Mouse (Mus musculus) small intestine, adult 2 months (tissue): ENCODE data around the gene Rnf212b. TPM values are rescaled to one million over a fixed set of nuclear protein-coding genes. Genes with fewer than 3 reads are reported as not detected.

ENCODE experiments used
- H3K27ac ChIP-seq: fragments of 200-500 bp; 2 replicates; pipeline ENCODE4 v1.5.1; 2012; ENCODE audit warnings: low read depth, low read length, control low read depth, inconsistent platforms; ENCODE audit not compliant: insufficient read depth
- H3K27me3 ChIP-seq: fragments of 200-500 bp; 2 replicates; pipeline ENCODE4 v1.6.1; 2012; ENCODE audit warnings: mild to moderate bottlenecking, moderate library complexity, low read length, inconsistent platforms; ENCODE audit not compliant: control insufficient read depth, insufficient read depth
- H3K36me3 ChIP-seq: fragments of 200-500 bp; 2 replicates; pipeline ENCODE4 v1.6.1; 2012; ENCODE audit warnings: mild to moderate bottlenecking, low read length, control low read depth, inconsistent platforms; ENCODE audit not compliant: control insufficient read depth, insufficient read depth
- H3K4me1 ChIP-seq: fragments of 200-500 bp; 2 replicates; pipeline ENCODE4 v1.6.1; 2012; ENCODE audit warnings: low read length, inconsistent platforms, mixed read lengths; ENCODE audit not compliant: control insufficient read depth, insufficient read depth, insufficient read length
- H3K4me3 ChIP-seq: fragments of 200-500 bp; 2 replicates; pipeline ENCODE4 v1.5.1; 2012; ENCODE audit warnings: low read depth, mild to moderate bottlenecking, control low read depth, inconsistent platforms, low read length, moderate library complexity
- CTCF ChIP-seq: fragments of 200-500 bp; IDR thresholded peaks from 2 replicates; pipeline ENCODE4 v1.5.1; 2012; ENCODE audit warnings: low read depth, mild to moderate bottlenecking, control low read depth, inconsistent platforms, low read length, moderate library complexity, mixed read lengths; ENCODE audit not compliant: insufficient replicate concordance, insufficient read length; ENCODE audit errors: extremely low read depth
- POLR2A ChIP-seq: fragments of 200-500 bp; IDR thresholded peaks from 2 replicates; pipeline ENCODE4 v1.6.1; 2012; ENCODE audit warnings: low read depth, mild to moderate bottlenecking, control low read depth, inconsistent platforms, low read length, moderate library complexity
- WGBS: fragments of 180-500 bp; shearing (Covaris S2); methylation state at CpG from one replicate; pipeline ENCODE4 v1.1.7; 2018; 5-methylcytosine and 5-hydroxymethylcytosine counted together
- polyA plus RNA-seq: library from polyadenylated mRNA; depleted of rRNA; stranded (reverse); fragments of >200 nt; gene quantifications from 2 replicates; pipeline ENCODE4 v1.2.3, GENCODE M21; 2012

Gene Rnf212b
- polyA plus RNA-seq, 1 experiment: not detected

DNA sequence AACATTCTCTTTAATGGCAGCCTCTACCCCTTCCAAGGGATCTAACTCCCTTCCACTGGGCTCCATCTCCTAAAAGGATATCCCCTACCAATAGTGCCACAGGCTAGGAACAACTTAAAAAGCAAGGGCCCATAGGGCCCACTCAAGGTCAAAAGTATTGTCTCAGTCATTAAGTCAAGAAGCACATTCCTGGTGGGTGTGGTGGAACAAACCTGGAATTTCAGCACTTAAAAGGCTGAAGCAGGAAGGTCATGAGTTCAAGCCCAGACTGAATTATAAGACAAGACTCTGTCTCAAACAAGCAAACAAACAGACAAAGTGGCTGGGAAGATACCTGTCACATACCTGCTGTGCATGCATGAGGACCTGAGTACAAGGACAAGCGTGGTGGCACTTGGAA, 18.0 kb upstream of the Rnf212b start:
- H3K4me3 ChIP-seq: no peak overlapping the region
- H3K27ac ChIP-seq: no peak overlapping the region
- H3K4me1 ChIP-seq: peaks cover 10% of the 10 kb centered on the region
- WGBS: 82% methylated on average over 1 of the region's 1 CpGs
- H3K27me3 ChIP-seq: no peaks in the 10 kb centered on the region
- no peaks in the 10 kb centered on the region for H3K36me3 ChIP-seq
- no peak for TF ChIP-seq CTCF
- TF ChIP-seq POLR2A: no peak

GRCm38 (mm10) chr14:54796760-54797159, 17.2 kb upstream of the Rnf212b start:
- no peak overlapping the region for H3K4me3 ChIP-seq
- H3K4me1 ChIP-seq: peaks cover 10% of the 10 kb centered on the region
- H3K27ac ChIP-seq: no peak overlapping the region
- TF ChIP-seq CTCF (no peak), POLR2A (no peak)
- H3K27me3 ChIP-seq: no peaks in the 10 kb centered on the region
- H3K36me3 ChIP-seq: no peaks in the 10 kb centered on the region
- WGBS: 92% methylated on average over 15 of the region's 15 CpGs

DNA sequence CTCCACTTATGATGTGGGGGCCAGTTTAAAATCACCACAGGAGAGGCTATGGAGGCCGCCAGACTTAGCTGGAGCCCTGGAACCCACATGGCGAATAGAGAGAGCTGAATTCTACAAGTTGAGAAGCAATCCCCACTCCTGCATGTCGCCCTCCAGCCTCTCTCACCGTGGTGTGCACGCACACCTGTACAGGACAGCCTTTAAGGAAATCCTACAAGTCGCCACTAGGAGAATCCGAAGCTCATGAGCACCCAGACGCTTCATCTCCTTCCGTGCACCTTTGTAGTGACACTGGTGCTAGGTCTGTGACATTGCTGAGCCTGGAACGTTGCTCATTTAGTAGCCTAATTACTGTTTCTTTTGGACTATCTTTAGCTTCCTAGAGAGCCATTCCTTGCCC, 14.3 kb upstream of the Rnf212b start:
- Histone ChIP-seq H3K4me1 (peaks cover 5% of the 10 kb centered on the region), H3K27me3 (no peaks in the 10 kb centered on the region), H3K27ac (no peak overlapping the region), H3K36me3 (no peaks in the 10 kb centered on the region), H3K4me3 (no peak overlapping the region)
- TF ChIP-seq POLR2A: no peak
- peak; percentile 15; the same call in 1 of the 2 replicates for TF ChIP-seq CTCF
- WGBS: 61% methylated on average over 10 of the region's 10 CpGs

GRCm38 (mm10) chr14:54802428-54802827, 11.5 kb upstream of the Rnf212b start:
- no peak overlapping the region for H3K4me3 ChIP-seq
- H3K27me3 ChIP-seq: no peaks in the 10 kb centered on the region
- peaks cover 10% of the 10 kb centered on the region; the same call in 1 of the 2 replicates for H3K4me1 ChIP-seq
- no peak overlapping the region for H3K27ac ChIP-seq
- H3K36me3 ChIP-seq: no peaks in the 10 kb centered on the region
- 46% methylated on average over 4 of the region's 4 CpGs for WGBS
- TF ChIP-seq CTCF (no peak), POLR2A (no peak)

DNA sequence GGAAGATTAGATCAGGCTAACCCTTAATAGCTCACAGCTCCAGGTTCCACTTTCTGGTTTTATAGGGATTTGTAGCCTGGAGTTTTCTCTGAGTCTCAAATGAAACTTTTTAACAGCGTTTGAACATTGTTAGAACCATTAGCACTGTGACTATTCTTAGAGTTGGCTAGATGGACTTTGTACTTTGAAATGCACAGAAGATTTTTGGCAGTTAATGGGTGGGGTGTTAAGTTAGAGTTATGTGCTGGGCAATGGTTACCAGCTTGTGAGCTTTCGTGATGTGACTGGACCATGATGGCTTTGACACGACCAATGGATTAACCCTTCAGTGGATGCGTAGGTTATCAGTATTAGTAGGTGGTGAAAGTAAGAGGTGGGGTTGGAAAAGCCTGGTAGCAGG, 7.8 kb upstream of the Rnf212b start:
- Histone ChIP-seq H3K4me3 (no peak overlapping the region), H3K36me3 (no peaks in the 10 kb centered on the region), H3K4me1 (peaks cover 16% of the 10 kb centered on the region; the same call in 1 of the 2 replicates), H3K27ac (no peak overlapping the region), H3K27me3 (no peaks in the 10 kb centered on the region)
- WGBS: 33% methylated on average over 4 of the region's 4 CpGs
- no peak for TF ChIP-seq POLR2A

DNA sequence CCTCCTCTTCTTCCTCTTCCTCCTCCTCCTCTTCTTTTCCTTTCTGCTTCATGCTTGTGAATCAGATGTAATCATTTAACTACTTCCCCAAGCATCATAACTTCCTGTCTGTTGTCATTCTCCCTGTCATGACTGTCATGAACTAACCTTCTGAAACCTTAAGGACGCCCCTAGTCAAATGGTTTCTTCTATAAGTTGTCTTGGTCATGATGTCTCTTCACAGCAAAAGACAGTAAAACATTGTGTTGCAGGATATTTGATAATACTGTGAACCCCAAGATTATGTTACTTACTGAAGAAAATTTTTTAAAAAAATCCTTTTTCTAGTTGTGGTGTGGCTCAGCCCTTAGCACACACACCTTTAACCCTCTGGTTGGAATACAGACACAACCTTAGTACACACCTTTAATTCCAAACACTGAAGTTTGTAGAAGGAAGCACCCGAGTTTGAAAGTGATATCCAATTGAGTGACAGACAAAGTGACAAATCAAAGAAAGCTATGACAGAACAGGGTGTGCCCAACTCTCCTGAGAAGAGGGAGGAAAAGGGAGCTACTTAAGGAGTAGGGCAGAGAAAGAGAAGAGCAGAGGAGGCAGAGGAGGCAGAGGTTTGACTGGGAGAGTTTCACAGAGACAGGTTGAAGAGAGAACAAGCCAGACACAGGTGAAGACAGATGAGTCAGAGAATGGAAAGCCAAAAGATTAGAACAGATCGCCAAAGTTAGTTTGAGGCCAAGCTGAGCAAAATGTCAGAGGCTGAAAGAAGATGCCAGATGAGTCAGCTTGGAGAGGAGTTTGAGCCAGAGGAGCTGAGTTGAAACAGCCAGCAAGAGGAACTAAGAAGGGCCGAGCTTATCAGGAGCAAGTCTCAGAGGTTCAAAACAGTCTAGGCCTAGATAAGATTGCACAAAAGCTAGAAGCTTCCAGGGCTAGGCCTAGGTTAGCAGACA, 4.9 kb upstream of the Rnf212b start:
- TF ChIP-seq POLR2A (no peak), CTCF (no peak)
- Histone ChIP-seq H3K4me1 (peaks cover 12% of the 10 kb centered on the region; the same call in 1 of the 2 replicates), H3K36me3 (no peaks in the 10 kb centered on the region), H3K4me3 (no peak overlapping the region), H3K27ac (peak overlapping the region; percentile 72; the same call in 1 of the 2 replicates), H3K27me3 (no peaks in the 10 kb centered on the region)
- WGBS: 37% methylated on average over 4 of the region's 4 CpGs

DNA sequence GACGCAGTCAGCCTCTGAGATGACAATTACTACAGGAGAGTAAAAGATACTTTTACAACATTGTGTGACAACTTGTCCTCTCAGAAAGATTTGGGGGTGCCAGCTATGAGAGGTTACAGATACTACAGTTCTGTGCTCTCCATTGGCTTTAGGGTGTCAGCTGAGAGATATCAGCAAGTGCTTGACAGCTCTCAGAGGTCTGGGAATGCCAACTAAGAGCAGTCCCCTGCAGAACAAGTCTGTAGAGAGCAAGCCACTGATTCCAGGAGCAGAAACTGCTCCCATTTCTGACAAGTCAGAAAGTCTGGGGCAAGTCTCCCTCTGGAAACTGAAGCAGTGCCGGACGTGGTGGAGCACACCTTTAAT, 4.3 kb upstream of the Rnf212b start:
- 73% methylated on average over 3 of the region's 3 CpGs for WGBS
- H3K4me1 ChIP-seq: peaks cover 12% of the 10 kb centered on the region; the same call in 1 of the 2 replicates

More for the DNA sequence above, 4.3 kb upstream of the Rnf212b start:
- TF ChIP-seq CTCF (no peak), POLR2A (no peak)
- no peak overlapping the region for H3K4me3 ChIP-seq
- H3K36me3 ChIP-seq: no peaks in the 10 kb centered on the region
- peak overlapping the region; percentile 7 for H3K27ac ChIP-seq
- no peaks in the 10 kb centered on the region for H3K27me3 ChIP-seq
